Comparison of ENCODE assay signal across 14 mouse cellular contexts in genomic region chr11:99082098-99082497, GRCm38 (mm10). TPM values are rescaled to one million over a fixed set of nuclear protein-coding genes. Genes with fewer than 3 reads are reported as not detected.
A peak's percentile ranks its signal among the peaks of the same experiment; 100 is the strongest.
DNase-seq lines count a peak whose midpoint lies in the region; ATAC-seq lines count a peak whose summit lies in the region.
"Had no signal": no experiment of that assay in that cellular context is flagged by ENCODE, and none has a peak within 500 bp of the region (broad histone marks: within the 10 kb centered on the region; RNA-seq: fewer than 3 reads in every experiment).

No protein-coding gene starts in this region.

- H3K27ac ChIP-seq in lung, embryonic 15.5 days, result no peak overlapping the region
- no peak overlapping the region for H3K27ac ChIP-seq in embryonic facial prominence, embryonic 11.5 days (replicated peaks; ENCODE audit: low read depth, low read length)
- H3K27ac ChIP-seq: left cerebral cortex, adult 2 months; midbrain, embryonic 15.5 days had no signal

- no peak overlapping the region for H3K4me2 ChIP-seq in lung, embryonic 15.5 days
- no peak overlapping the region for H3K4me2 ChIP-seq in embryonic facial prominence, embryonic 11.5 days (ENCODE audit: low read depth, low read length)
- H3K4me2 ChIP-seq: midbrain, embryonic 15.5 days had no signal

- no peak overlapping the region for H3K9ac ChIP-seq in lung, embryonic 15.5 days
- no peak overlapping the region for H3K9ac ChIP-seq in embryonic facial prominence, embryonic 11.5 days (replicated peaks; ENCODE audit: low read length)
- H3K9ac ChIP-seq: liver, postnatal 0 days; midbrain, embryonic 15.5 days had no signal

- WGBS in lung, embryonic 15.5 days, result 54% methylated on average over 7 of the region's 8 CpGs
- WGBS in embryonic facial prominence, embryonic 11.5 days, result 64% methylated on average over 8 of the region's 8 CpGs

- H3K4me3 ChIP-seq in lung, embryonic 15.5 days, result no peak overlapping the region
- no peak overlapping the region for H3K4me3 ChIP-seq in embryonic facial prominence, embryonic 11.5 days (ENCODE audit: low read depth, low read length)
- H3K4me3 ChIP-seq: left cerebral cortex, adult 2 months; midbrain, embryonic 15.5 days had no signal

- H3K27me3 ChIP-seq in lung, embryonic 15.5 days, result no peaks in the 10 kb centered on the region
- H3K27me3 ChIP-seq in embryonic facial prominence, embryonic 11.5 days (ENCODE audit: control insufficient read depth, insufficient read depth, low read length), result no peaks in the 10 kb centered on the region
- H3K27me3 ChIP-seq: midbrain, embryonic 15.5 days had no signal

- H3K9me3 ChIP-seq in lung, embryonic 15.5 days, result no peaks in the 10 kb centered on the region
- H3K9me3 ChIP-seq in embryonic facial prominence, embryonic 11.5 days (replicated peaks; ENCODE audit: control insufficient read depth, low read length), result no peaks in the 10 kb centered on the region
- H3K9me3 ChIP-seq: midbrain, embryonic 15.5 days had no signal

- peaks cover 9% of the 10 kb centered on the region; the same call in 1 of the 2 replicates for H3K4me1 ChIP-seq in lung, embryonic 15.5 days
- peaks cover 8% of the 10 kb centered on the region for H3K4me1 ChIP-seq in embryonic facial prominence, embryonic 11.5 days (ENCODE audit: control insufficient read depth, insufficient read depth, low read length)
- H3K4me1 ChIP-seq: midbrain, embryonic 15.5 days had no signal

- DNase-seq in cerebellum, postnatal 10 days, result peak; percentile 43 to 56
- no peak for DNase-seq in cerebellum, adult 8-10 months
- no peak for DNase-seq in lung, adult 18-20 months
- DNase-seq in embryonic facial prominence, embryonic 11.5 days (ENCODE audit: low spot score), result no peak
- DNase-seq in lung, postnatal 4 days, result peak; percentile 38 to 56
- no peak for DNase-seq in spleen, postnatal 4 days (ENCODE audit: low spot score in 2 of 2)
- no peak for DNase-seq in right cerebral cortex, postnatal 14 days
- DNase-seq: adrenal gland, adult 8-10 months; B cell, adult 2 months; embryo, embryonic 11 days; liver, postnatal 0 days had no signal

- H3K36me3 ChIP-seq in lung, embryonic 15.5 days, result no peaks in the 10 kb centered on the region
- no peaks in the 10 kb centered on the region for H3K36me3 ChIP-seq in embryonic facial prominence, embryonic 11.5 days (replicated peaks; ENCODE audit: control insufficient read depth, insufficient read depth, low read depth, low read length)
- H3K36me3 ChIP-seq: midbrain, embryonic 15.5 days had no signal

- 0 out of 2 replicates have a peak, but pooled peaks have one; percentile 14 for ATAC-seq in lung, embryonic 15.5 days (ENCODE audit: borderline replicate concordance, extremely low read depth, low FRiP score, low TSS enrichment)
- 0 out of 2 replicates have a peak, but pooled peaks have one; percentile 40 for ATAC-seq in embryonic facial prominence, embryonic 11.5 days (replicated peaks; ENCODE audit: insufficient number of reproducible peaks, low FRiP score, low TSS enrichment, low read depth)
- ATAC-seq: liver, postnatal 0 days; midbrain, embryonic 15.5 days had no signal

RNA-seq across cellular contexts. Expression of gene Tns4, which starts 7.0 kb away (rescaled TPM):
- 0.21 and 0.42 TPM in 2 replicates for polyA plus RNA-seq in lung, embryonic 15.5 days (2015; fragmentation: Nextera tagmentation; extraction: Ambion mirVana)
- 0.22 and 0.86 TPM in 2 replicates for polyA plus RNA-seq in embryonic facial prominence, embryonic 11.5 days (2014; fragmentation: Nextera tagmentation; extraction: Ambion mirVana)

RNA-seq across cellular contexts. Expression of gene Igfbp4, which starts 41.1 kb away (rescaled TPM):
- polyA plus RNA-seq in lung, embryonic 15.5 days (2015; fragmentation: Nextera tagmentation; extraction: Ambion mirVana), result 498 and 524 TPM in 2 replicates
- 477 and 548 TPM in 2 replicates for polyA plus RNA-seq in embryonic facial prominence, embryonic 11.5 days (2014; fragmentation: Nextera tagmentation; extraction: Ambion mirVana)

RNA-seq across cellular contexts. Expression of gene Top2a, which starts 58.1 kb away (rescaled TPM):
- 276 and 280 TPM in 2 replicates for polyA plus RNA-seq in lung, embryonic 15.5 days (2015; fragmentation: Nextera tagmentation; extraction: Ambion mirVana)
- 397 and 439 TPM in 2 replicates for polyA plus RNA-seq in embryonic facial prominence, embryonic 11.5 days (2014; fragmentation: Nextera tagmentation; extraction: Ambion mirVana)

Comparison
In these comparisons a context has a peak if more than half of its experiments do, and no peak if none do; other contexts are left out.
1. DNase-seq: peak in cerebellum, postnatal 10 days (2 of 2) and lung, postnatal 4 days (2 of 2); none in cerebellum, adult 8-10 months (single experiment), lung, adult 18-20 months (0 of 2), embryonic facial prominence, embryonic 11.5 days (single experiment), spleen, postnatal 4 days (0 of 2) and right cerebral cortex, postnatal 14 days (single experiment).